Mouse (Mus musculus) limb, embryonic 10.5 days (tissue): ENCODE measurements around the gene Apba3. TPM values are rescaled to one million over a fixed set of nuclear protein-coding genes. Genes with fewer than 3 reads are reported as not detected.

Source experiments
- DNase-seq: peaks from one replicate; pipeline ENCODE4 v3.0.0-alpha.2; 2017; ENCODE audit warnings: low spot score
- H3K27ac ChIP-seq: fragments of 300-500 bp; sonication (generic); 2 replicates; pipeline ENCODE4 v1.5.1; 2016; ENCODE audit warnings: mild to moderate bottlenecking
- H3K27me3 ChIP-seq: fragments of 300-500 bp; sonication (generic); 2 replicates; pipeline ENCODE4 v1.6.1; 2016; ENCODE audit warnings: low read depth, mild to moderate bottlenecking; ENCODE audit not compliant: poor library complexity, severe bottlenecking
- H3K36me3 ChIP-seq: fragments of 300-500 bp; sonication (generic); 2 replicates; pipeline ENCODE4 v1.6.1; 2016; ENCODE audit warnings: mild to moderate bottlenecking, moderate library complexity
- H3K4me1 ChIP-seq: fragments of 300-500 bp; sonication (generic); 2 replicates; pipeline ENCODE4 v1.6.1; 2016
- H3K4me3 ChIP-seq: fragments of 300-500 bp; sonication (generic); 2 replicates; pipeline ENCODE4 v1.5.1; 2016; ENCODE audit warnings: mild to moderate bottlenecking, moderate library complexity
- H3K9me3 ChIP-seq: fragments of 300-500 bp; sonication (generic); replicated peaks from 2 replicates; pipeline ENCODE4 v1.6.1; 2016; ENCODE audit warnings: mild to moderate bottlenecking
- WGBS: fragments of 180-500 bp; shearing (Covaris S2); methylation state at CpG from one replicate; pipeline ENCODE4 v1.1.7; 2016; 5-methylcytosine and 5-hydroxymethylcytosine counted together
- polyA plus RNA-seq: library from polyadenylated mRNA; unstranded; fragments of >200 nt; fragmentation: Nextera tagmentation; extraction: Ambion mirVana; gene quantifications from 2 replicates; pipeline ENCODE4 v1.2.1, GENCODE M21; 2016

Apba3 gene
- polyA plus RNA-seq, 1 experiment from 2014 or later, result 56.5 TPM

DNA sequence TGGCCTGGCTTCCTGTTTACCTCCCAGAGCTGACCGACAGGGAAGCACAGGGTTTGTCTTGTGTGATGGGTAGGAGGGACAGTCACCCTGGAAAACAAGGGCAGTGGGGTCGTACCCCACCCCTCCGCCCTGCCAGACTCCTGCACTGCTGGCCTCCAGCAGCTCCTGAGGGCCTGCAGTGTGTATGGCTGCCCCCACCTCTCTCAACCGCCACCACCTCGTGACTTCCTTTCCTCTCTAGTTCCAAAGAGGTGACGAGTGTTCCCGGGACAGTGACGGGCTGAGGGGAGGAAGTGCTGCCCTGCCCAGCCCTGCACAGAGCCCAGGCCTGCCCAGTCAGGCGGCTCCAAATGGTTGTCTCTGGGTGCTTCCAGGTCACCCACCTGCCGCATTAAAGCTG, 31.1 kb downstream of the Apba3 start:
- WGBS, result 45% methylated on average over 10 of the region's 10 CpGs
- Histone ChIP-seq H3K4me1 (peaks cover 72% of the 10 kb centered on the region), H3K27ac (0 out of 2 replicates have a peak overlapping the region, but pooled peaks have one; percentile 19), H3K9me3 (no peaks in the 10 kb centered on the region), H3K36me3 (peaks cover 43% of the 10 kb centered on the region), H3K27me3 (no peaks in the 10 kb centered on the region), H3K4me3 (0 out of 2 replicates have a peak overlapping the region, but pooled peaks have one; percentile 2)
- DNase-seq, result no peak

DNA sequence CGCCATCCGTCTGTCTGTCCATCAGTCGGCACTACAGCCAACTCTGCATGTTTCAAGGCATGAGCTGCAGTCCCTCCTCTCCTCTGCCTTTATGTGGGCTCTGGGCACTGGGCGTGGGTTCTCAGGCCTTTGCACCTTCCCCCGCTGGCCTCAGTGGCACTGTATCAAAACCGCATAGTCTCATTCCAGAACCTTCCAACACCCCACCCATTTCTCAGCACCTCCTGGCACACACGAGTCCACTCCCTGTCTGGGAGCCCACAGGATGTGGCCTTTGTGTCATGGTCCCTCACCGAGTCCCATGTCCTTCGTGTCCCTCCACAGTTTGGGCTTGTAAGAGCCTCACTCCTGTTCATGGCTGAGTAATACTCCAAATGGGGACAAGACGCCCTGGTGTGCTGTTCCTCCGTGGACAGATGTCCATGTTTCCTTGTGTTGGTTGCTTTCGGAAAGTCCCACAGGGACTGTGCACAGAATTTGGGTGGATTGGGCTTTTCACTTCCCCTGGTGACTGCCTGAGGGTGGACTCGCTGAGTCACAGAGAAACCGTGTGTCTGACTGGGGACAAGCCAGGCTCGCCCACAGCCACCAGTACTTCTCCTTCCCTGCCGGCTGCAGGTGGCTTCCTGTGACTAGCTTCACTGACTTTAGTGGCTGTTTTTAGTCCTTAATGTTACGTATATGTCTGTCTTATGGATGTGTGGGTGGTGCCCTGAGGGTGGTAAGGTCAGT, 31.8 kb downstream of the Apba3 start:
- WGBS, result 93% methylated on average over 17 of the region's 17 CpGs
- no peaks in the 10 kb centered on the region for H3K9me3 ChIP-seq
- no peak overlapping the region for H3K4me3 ChIP-seq
- 0 out of 2 replicates have a peak overlapping the region, but pooled peaks have one; percentile 19 for H3K27ac ChIP-seq
- H3K4me1 ChIP-seq, result peaks cover 77% of the 10 kb centered on the region
- no peaks in the 10 kb centered on the region for H3K27me3 ChIP-seq
- H3K36me3 ChIP-seq, result peaks cover 47% of the 10 kb centered on the region
- DNase-seq, result no peak

DNA sequence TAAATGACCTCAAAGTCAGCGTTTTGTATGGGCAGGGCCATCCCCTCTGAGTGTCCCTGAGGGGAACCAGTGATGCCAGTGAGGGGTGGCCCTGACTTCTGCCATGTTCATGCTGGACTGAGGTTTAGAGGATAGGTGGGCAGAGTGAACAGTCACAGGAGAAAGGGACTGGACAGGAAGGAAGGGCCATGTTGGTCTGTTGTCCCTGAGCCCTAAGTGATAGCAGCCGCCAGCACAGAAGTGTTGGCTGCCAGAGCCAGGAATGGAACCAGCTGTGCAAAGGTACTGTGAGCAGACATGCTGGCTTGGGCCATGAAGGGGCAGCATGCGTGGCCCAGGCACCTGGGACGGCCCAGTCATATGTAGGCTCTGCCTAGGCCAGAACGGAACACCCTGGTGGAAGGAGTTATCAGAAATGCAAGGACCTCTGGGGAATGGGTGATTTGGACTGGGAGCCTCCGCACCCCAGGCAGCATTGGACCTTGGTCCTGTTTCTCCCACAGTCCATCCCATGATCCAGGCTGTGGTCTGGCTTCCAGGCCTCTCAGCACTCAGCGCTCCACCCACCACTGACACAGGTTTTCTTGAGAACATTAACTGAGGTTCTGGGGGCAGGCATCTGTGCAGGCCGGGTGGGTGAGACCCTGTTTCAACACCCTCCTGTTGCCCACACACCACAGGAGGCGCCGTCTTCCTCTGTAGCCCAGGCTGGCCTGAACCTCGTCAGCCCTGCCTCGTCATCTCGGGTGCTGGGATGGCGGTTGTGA, 33.0 kb downstream of the Apba3 start:
- peaks cover 75% of the 10 kb centered on the region for H3K4me1 ChIP-seq
- no peaks in the 10 kb centered on the region for H3K9me3 ChIP-seq
- H3K27me3 ChIP-seq, result no peaks in the 10 kb centered on the region
- no peak for DNase-seq
- WGBS, result 89% methylated on average over 14 of the region's 14 CpGs
- peaks cover 49% of the 10 kb centered on the region for H3K36me3 ChIP-seq
- H3K27ac ChIP-seq, result no peak overlapping the region
- no peak overlapping the region for H3K4me3 ChIP-seq

DNA sequence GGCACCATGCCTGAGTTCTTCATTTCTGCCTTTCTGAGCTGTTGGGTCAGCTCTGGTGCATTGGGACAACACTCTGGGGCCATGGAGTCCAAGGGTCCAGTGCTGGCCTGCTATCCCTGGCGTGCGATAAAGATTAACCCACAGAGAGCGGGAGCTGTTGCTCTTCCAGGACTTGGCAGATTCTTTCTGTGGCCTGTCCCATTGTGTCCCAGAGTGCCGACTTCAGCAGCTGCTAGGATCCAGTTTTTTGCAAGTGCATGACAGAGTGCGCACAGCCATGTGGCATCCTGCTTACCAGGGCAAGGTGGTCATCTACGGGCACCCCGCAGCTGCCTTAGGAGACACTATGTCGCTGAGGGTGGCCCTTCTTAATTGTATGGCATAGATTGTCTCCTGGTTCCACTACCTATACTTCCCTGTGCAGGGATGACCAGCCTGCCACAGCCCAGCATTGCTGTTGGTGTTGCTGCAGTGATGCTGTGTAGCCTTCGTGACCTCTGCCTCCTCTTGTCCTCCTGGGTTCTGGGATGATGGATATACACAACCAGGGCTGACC, 33.7 kb downstream of the Apba3 start:
- peaks cover 72% of the 10 kb centered on the region for H3K4me1 ChIP-seq
- H3K9me3 ChIP-seq, result no peaks in the 10 kb centered on the region
- no peak overlapping the region for H3K27ac ChIP-seq
- H3K36me3 ChIP-seq, result peaks cover 50% of the 10 kb centered on the region
- H3K4me3 ChIP-seq, result no peak overlapping the region
- H3K27me3 ChIP-seq, result no peaks in the 10 kb centered on the region
- 85% methylated on average over 9 of the region's 9 CpGs for WGBS
- DNase-seq, result no peak

DNA sequence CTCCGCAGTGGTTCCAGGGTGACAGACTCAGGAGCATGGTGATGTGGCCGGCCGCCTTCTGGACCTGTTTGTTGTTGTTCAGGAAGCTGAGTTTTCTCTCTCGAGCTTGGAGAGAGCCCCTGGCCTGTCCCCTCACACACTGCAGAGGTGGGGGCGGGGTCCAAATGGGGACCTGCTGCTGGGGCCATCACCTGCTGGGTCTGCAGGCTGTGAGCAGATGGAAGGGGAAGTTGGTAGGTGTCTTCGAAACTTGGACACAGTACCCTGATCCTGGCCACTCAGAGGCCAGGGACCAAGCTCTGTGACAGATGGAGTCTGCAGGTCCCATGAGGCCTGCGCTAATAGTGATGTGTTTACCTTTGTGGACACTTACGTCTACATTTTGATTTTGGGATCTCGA, 34.6 kb downstream of the Apba3 start:
- Histone ChIP-seq H3K9me3 (no peaks in the 10 kb centered on the region), H3K36me3 (peaks cover 50% of the 10 kb centered on the region), H3K27ac (no peak overlapping the region), H3K4me1 (peaks cover 72% of the 10 kb centered on the region), H3K4me3 (no peak overlapping the region), H3K27me3 (no peaks in the 10 kb centered on the region)
- no peak for DNase-seq
- WGBS, result 84% methylated on average over 9 of the region's 9 CpGs

DNA sequence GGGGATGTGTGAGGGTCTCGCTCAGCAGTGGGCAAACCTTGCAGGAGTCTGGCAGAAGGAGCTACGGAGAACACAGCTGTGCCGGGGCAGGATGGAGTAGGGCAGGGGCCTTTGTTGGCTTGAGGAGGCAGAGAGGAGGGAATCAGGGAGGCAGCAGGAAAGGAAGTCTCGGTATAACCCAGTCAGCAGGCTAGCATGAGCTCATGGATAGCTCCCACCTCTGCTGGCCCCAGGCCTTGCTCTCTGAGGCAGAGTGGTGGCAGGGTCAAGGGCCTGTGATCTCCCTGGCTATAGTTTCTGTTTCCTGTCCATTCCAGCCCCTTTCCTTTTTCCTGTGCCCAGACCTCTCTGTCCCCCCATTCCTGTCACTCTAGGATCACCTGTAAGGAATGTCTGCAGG, 35.5 kb downstream of the Apba3 start:
- H3K4me3 ChIP-seq, result peak overlapping the region; percentile 16
- H3K36me3 ChIP-seq, result peaks cover 53% of the 10 kb centered on the region
- H3K9me3 ChIP-seq, result no peaks in the 10 kb centered on the region
- H3K27me3 ChIP-seq, result no peaks in the 10 kb centered on the region
- H3K27ac ChIP-seq, result peak overlapping the region; percentile 42
- no peak for DNase-seq
- H3K4me1 ChIP-seq, result peaks cover 70% of the 10 kb centered on the region
- WGBS, result 81% methylated on average over 4 of the region's 4 CpGs

DNA sequence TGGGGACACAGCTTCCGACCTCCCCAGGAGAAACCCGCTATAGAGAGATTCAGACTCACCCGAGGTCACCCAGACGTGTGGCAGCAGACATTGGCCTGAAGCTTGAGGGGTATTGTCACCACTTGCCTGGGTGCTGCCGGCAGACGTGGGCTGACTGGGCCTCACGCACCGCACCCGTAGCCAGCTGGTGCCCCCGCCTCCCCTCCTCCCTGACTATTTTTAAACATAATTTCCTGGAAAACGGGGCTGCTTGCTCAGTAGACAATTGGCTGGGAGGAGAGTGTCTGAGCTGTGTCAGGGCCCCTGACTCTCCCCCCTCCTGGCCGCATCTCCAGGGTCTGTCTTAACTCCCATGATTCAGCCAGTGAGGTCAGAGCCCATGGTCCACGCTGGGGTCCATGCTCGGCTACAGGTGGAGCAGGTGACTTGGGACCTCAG, 36.0 kb downstream of the Apba3 start:
- peaks cover 58% of the 10 kb centered on the region for H3K36me3 ChIP-seq
- peak overlapping the region; percentile 42; the same call in 1 of the 2 replicates for H3K27ac ChIP-seq
- no peak for DNase-seq
- peaks cover 65% of the 10 kb centered on the region for H3K4me1 ChIP-seq
- WGBS, result 82% methylated on average over 14 of the region's 14 CpGs
- peak overlapping the region; percentile 16 for H3K4me3 ChIP-seq
- H3K27me3 ChIP-seq, result no peaks in the 10 kb centered on the region
- H3K9me3 ChIP-seq, result no peaks in the 10 kb centered on the region

DNA sequence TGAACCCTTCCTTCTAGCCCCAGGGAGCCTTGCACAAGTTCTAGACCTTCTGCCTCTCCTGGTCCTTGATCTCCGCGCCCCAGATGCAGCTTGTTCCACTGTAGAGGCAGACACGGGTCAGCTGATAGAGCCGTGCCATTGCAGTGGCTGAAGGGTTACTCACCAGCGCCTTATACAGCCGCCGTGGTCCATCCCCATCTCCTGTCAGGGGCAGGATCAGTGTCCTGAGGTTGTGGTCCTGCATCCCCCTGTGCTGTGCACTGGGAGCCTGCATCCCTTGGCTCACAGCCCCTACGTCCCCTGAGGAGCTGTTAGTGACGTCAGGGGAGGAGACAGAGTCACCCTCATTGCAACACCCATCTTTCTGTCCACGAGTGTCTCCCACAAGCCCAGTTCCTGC, 36.5 kb downstream of the Apba3 start:
- Histone ChIP-seq H3K27ac (peak overlapping the region; percentile 42; the same call in 1 of the 2 replicates), H3K9me3 (no peaks in the 10 kb centered on the region), H3K27me3 (no peaks in the 10 kb centered on the region), H3K4me1 (peaks cover 60% of the 10 kb centered on the region), H3K36me3 (peaks cover 59% of the 10 kb centered on the region), H3K4me3 (peak overlapping the region; percentile 16)
- 74% methylated on average over 10 of the region's 10 CpGs for WGBS
- DNase-seq, result no peak

DNA sequence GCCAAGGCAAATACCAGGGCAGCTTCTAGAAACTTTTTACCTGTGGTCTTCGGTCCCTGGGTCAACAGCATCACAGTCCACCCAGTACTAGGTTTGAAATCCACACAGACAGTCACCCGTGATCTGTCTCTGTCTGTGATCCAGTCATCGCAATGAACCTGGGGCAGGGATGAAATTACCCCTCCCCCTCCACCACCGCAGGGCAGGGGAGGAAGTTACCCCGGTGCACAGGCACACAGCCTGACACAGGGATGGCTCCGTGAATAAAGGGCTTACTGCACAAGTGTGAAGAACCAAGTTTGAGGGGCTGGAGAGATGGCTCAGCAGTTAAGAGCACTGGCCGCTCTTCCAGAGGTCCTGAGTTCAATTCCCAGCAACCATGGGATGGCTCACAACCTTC, 37.0 kb downstream of the Apba3 start:
- no peak overlapping the region for H3K4me3 ChIP-seq
- no peak overlapping the region for H3K27ac ChIP-seq
- 84% methylated on average over 7 of the region's 7 CpGs for WGBS
- H3K27me3 ChIP-seq, result no peaks in the 10 kb centered on the region
- DNase-seq, result no peak
- no peaks in the 10 kb centered on the region for H3K9me3 ChIP-seq
- peaks cover 59% of the 10 kb centered on the region for H3K36me3 ChIP-seq
- H3K4me1 ChIP-seq, result peaks cover 57% of the 10 kb centered on the region

DNA sequence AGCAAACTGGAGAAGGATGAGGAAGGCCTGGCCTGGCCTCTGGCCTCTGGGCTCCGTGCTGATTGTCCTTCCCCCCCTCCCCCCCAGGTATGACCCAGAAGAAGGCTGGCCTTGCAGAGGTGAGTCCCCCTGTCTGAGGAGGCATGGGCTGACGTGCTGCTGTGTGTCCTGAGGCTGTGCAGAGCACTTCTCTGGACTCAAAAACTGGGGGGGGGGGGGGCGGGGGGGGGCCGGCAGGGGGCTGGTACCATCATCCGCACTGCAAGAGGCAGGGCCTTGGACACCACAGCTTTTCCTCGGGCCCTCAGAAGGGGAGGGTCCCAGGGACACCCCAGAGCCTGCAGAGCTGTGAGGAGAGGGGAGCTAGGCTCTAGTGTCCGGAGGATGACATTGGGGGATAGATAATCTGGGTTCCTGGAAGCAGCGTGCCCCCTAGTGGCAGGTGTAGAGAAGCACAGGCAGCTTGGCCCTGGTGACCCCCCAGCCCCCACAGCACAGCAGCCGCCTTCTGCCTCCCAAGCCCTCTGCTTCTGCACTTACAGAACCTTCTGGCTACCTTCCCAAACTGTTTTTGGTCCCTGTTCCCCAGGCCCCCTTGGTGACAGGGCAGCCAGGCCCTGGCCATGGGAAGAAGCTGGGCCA, 38.0 kb downstream of the Apba3 start:
- DNase-seq, result peak; percentile 66
- H3K9me3 ChIP-seq, result no peaks in the 10 kb centered on the region
- peaks cover 67% of the 10 kb centered on the region for H3K36me3 ChIP-seq
- no peaks in the 10 kb centered on the region for H3K27me3 ChIP-seq
- H3K4me3 ChIP-seq, result no peak overlapping the region
- 25% methylated on average over 9 of the region's 9 CpGs for WGBS
- H3K27ac ChIP-seq, result no peak overlapping the region
- peaks cover 47% of the 10 kb centered on the region for H3K4me1 ChIP-seq

DNA sequence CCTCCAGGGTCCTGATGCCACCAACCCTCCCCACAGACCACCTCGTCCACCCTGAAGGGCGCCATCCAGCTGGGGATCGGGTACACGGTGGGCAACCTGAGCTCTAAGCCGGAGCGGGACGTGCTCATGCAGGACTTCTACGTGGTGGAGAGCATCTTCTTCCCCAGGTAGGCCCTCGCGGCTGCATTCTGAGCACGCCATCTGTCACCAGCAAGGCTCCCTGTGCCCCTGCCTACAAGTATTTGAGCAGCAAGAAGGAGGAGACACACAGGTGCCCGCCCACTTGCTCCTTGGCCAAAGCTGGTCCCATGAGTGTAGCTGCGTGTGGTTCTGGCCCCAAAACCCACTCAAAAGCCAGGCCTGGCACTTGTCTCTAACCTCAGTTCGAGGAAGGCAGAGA, 38.9 kb downstream of the Apba3 start:
- H3K27me3 ChIP-seq, result no peaks in the 10 kb centered on the region
- no peak overlapping the region for H3K27ac ChIP-seq
- 96% methylated on average over 14 of the region's 14 CpGs for WGBS
- H3K4me3 ChIP-seq, result no peak overlapping the region
- H3K9me3 ChIP-seq, result no peaks in the 10 kb centered on the region
- H3K36me3 ChIP-seq, result peaks cover 77% of the 10 kb centered on the region
- DNase-seq, result no peak
- peaks cover 38% of the 10 kb centered on the region for H3K4me1 ChIP-seq

DNA sequence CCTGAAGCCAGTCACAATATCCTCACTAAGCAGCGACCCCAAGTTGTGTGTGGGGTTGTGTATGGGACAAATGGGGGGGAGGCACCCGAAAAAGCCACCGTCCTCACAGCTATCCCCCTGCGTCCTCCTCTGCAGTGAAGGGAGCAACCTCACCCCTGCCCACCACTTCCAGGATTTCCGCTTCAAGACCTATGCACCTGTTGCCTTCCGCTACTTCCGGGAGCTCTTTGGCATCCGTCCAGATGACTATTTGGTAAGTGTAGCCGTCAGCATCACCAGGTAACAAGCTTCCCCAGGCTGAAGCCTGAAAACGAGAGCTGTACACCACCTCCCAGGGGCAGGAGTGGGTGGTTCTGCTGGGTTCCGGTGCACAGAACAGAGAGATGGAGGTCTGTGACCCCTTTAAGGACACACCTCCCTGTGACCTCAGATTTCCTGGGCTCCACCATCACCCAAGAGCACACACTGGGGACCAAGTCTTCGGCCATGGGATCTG, 39.5 kb downstream of the Apba3 start:
- H3K36me3 ChIP-seq, result peaks cover 81% of the 10 kb centered on the region
- WGBS, result 96% methylated on average over 12 of the region's 12 CpGs
- peaks cover 33% of the 10 kb centered on the region for H3K4me1 ChIP-seq
- H3K27me3 ChIP-seq, result no peaks in the 10 kb centered on the region
- no peak overlapping the region for H3K4me3 ChIP-seq
- no peaks in the 10 kb centered on the region for H3K9me3 ChIP-seq
- no peak overlapping the region for H3K27ac ChIP-seq
- DNase-seq, result no peak
